Comparison of ENCODE assay signal across 8 mouse cellular contexts in the genomic region with DNA sequence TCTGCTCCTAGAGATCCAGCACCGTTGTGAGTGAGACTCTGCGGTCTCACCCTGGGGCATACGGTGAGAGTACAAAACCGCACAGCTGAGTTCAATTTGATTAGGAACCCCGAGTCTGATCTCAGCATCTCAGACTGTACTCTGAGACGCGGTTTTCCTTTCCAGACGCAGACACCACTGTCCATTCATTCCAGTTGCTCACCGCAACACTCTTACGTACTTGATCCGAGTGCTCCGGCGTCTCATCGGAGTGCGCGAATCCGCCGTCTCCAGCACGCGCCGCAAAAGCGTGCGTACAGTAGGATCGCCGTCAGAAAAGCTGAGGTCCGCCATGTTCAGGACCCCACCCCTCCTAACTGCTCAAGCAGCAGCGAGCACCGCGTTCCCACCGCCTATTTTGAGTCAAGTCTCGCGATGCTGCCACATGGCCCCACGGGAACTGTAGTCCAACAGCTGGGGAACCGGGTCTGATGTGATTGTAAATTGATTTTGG. TPM values are rescaled to one million over a fixed set of nuclear protein-coding genes. Genes with fewer than 3 reads are reported as not detected.
DNase-seq lines count a peak whose midpoint lies in the region; ATAC-seq and TF ChIP-seq lines count a peak whose summit lies in the region.

No protein-coding gene starts in this region.

- no peaks in the 10 kb centered on the region for H3K4me1 ChIP-seq in ES-Bruce4 (ENCODE audit: control insufficient read depth, insufficient read depth, low read length)
- H3K4me1 ChIP-seq in forebrain, embryonic 11.5 days (replicated peaks; ENCODE audit: control insufficient read depth, insufficient read depth, low read length): peaks cover 9% of the 10 kb centered on the region; the same call in 1 of the 2 replicates
- peaks cover 18% of the 10 kb centered on the region for H3K4me1 ChIP-seq in heart, embryonic 16.5 days (ENCODE audit: control insufficient read depth, insufficient read depth, low read length)
- H3K4me1 ChIP-seq in liver, embryonic 15.5 days (replicated peaks): peaks cover 47% of the 10 kb centered on the region
- H3K4me1 ChIP-seq in neural tube, embryonic 11.5 days (ENCODE audit: control insufficient read depth, insufficient read depth, low read length): peaks cover 13% of the 10 kb centered on the region
- H3K4me1 ChIP-seq in stomach, postnatal 0 days (replicated peaks; ENCODE audit: control insufficient read depth, insufficient read depth): peaks cover 4% of the 10 kb centered on the region; the same call in 1 of the 2 replicates

- H3K9ac ChIP-seq in ES-Bruce4 (ENCODE audit: low read depth, poor library complexity, severe bottlenecking): peak overlapping the region; percentile 71
- peak overlapping the region; percentile 83 for H3K9ac ChIP-seq in forebrain, embryonic 11.5 days (ENCODE audit: low read length)
- H3K9ac ChIP-seq in heart, embryonic 16.5 days (ENCODE audit: low read length): peak overlapping the region; percentile 79
- H3K9ac ChIP-seq in liver, embryonic 15.5 days: peak overlapping the region; percentile 74
- H3K9ac ChIP-seq in neural tube, embryonic 11.5 days (ENCODE audit: low read length): peak overlapping the region; percentile 80
- H3K9ac ChIP-seq in stomach, postnatal 0 days (ENCODE audit: low read length): peak overlapping the region; percentile 59

- H3K4me2 ChIP-seq in forebrain, embryonic 11.5 days (ENCODE audit: low read depth, low read length, severe bottlenecking): peak overlapping the region; percentile 74
- peak overlapping the region; percentile 79 for H3K4me2 ChIP-seq in heart, embryonic 16.5 days (ENCODE audit: low read depth, low read length)
- peak overlapping the region; percentile 77 for H3K4me2 ChIP-seq in liver, embryonic 15.5 days
- H3K4me2 ChIP-seq in neural tube, embryonic 11.5 days (ENCODE audit: low read depth): peak overlapping the region; percentile 60
- peak overlapping the region; percentile 67 for H3K4me2 ChIP-seq in stomach, postnatal 0 days (replicated peaks; ENCODE audit: low read depth)

- peak; percentile 89 for DNase-seq in c-Kit-positive CD71-positive TER-119-negative erythroid progenitor cells, embryonic 14.5 days (ENCODE audit: low read depth)
- DNase-seq in forebrain, embryonic 11.5 days (ENCODE audit: low spot score): peak; percentile 95
- peak; percentile 93 to 94 for DNase-seq in kidney, postnatal 25 days
- peak; percentile 94 for DNase-seq in neural tube, embryonic 11.5 days (ENCODE audit: low spot score)
- peak; percentile 88 for DNase-seq in stomach, postnatal 0 days (ENCODE audit: low spot score)

- H3K9me3 ChIP-seq in ES-Bruce4 (replicated peaks; ENCODE audit: control insufficient read depth, insufficient read depth, low read length, poor library complexity, severe bottlenecking): no peaks in the 10 kb centered on the region
- H3K9me3 ChIP-seq in forebrain, embryonic 11.5 days (ENCODE audit: control insufficient read depth, low read length): no peaks in the 10 kb centered on the region
- no peaks in the 10 kb centered on the region for H3K9me3 ChIP-seq in heart, embryonic 16.5 days (replicated peaks; ENCODE audit: control insufficient read depth, low read length)
- no peaks in the 10 kb centered on the region for H3K9me3 ChIP-seq in liver, embryonic 15.5 days (replicated peaks)
- no peaks in the 10 kb centered on the region for H3K9me3 ChIP-seq in neural tube, embryonic 11.5 days (ENCODE audit: control insufficient read depth, low read length)
- H3K9me3 ChIP-seq in stomach, postnatal 0 days (ENCODE audit: control insufficient read depth, low read length): no peaks in the 10 kb centered on the region

- H3K27ac ChIP-seq in ES-Bruce4 (ENCODE audit: insufficient read depth, low read length): peak overlapping the region; percentile 51
- peak overlapping the region; percentile 53; the same call in 1 of the 2 replicates for H3K27ac ChIP-seq in forebrain, embryonic 11.5 days (ENCODE audit: low read depth, low read length)
- H3K27ac ChIP-seq in heart, embryonic 16.5 days (ENCODE audit: low read length): peak overlapping the region; percentile 82
- peak overlapping the region; percentile 89 for H3K27ac ChIP-seq in liver, embryonic 15.5 days (replicated peaks)
- no peak overlapping the region for H3K27ac ChIP-seq in neural tube, embryonic 11.5 days (ENCODE audit: low read depth, low read length)
- peak overlapping the region; percentile 13; the same call in 1 of the 2 replicates for H3K27ac ChIP-seq in stomach, postnatal 0 days (replicated peaks)

- peak; percentile 83 for ATAC-seq in forebrain, embryonic 11.5 days (replicated peaks; ENCODE audit: low FRiP score)
- ATAC-seq in heart, embryonic 16.5 days (replicated peaks; ENCODE audit: extremely low read depth, insufficient read depth, low FRiP score): peak; percentile 60
- ATAC-seq in liver, embryonic 15.5 days (ENCODE audit: insufficient read depth): peak; percentile 62
- ATAC-seq in neural tube, embryonic 11.5 days (ENCODE audit: insufficient read depth, low FRiP score, low TSS enrichment): peak; percentile 61
- ATAC-seq in stomach, postnatal 0 days (ENCODE audit: low FRiP score, low TSS enrichment): peak; percentile 65; the same call in 1 of the 2 replicates

- H3K36me3 ChIP-seq in ES-Bruce4 (ENCODE audit: control insufficient read depth, insufficient read depth, low read length, poor library complexity, severe bottlenecking): peaks cover 32% of the 10 kb centered on the region
- peaks cover 8% of the 10 kb centered on the region for H3K36me3 ChIP-seq in forebrain, embryonic 11.5 days (ENCODE audit: control insufficient read depth, insufficient read depth, low read length)
- peaks cover 12% of the 10 kb centered on the region for H3K36me3 ChIP-seq in heart, embryonic 16.5 days (ENCODE audit: control insufficient read depth, insufficient read depth)
- peaks cover 31% of the 10 kb centered on the region for H3K36me3 ChIP-seq in liver, embryonic 15.5 days (replicated peaks)
- peaks cover 8% of the 10 kb centered on the region for H3K36me3 ChIP-seq in neural tube, embryonic 11.5 days (ENCODE audit: control insufficient read depth, insufficient read depth, low read length)
- H3K36me3 ChIP-seq in stomach, postnatal 0 days (ENCODE audit: control insufficient read depth, insufficient read depth, low read length): no peaks in the 10 kb centered on the region; the same call in 1 of the 2 replicates

- no peak for TF ChIP-seq CTCF in ES-Bruce4 (IDR thresholded peaks at IDR 0.05; ENCODE audit: low read depth, low read length)
- no peak for TF ChIP-seq CTCF in stomach, postnatal 0 days (IDR thresholded peaks at IDR 0.05; ENCODE audit: low read depth)

- WGBS in forebrain, embryonic 11.5 days: under 1% methylated on average over 34 of the region's 34 CpGs
- WGBS in heart, embryonic 16.5 days: under 1% methylated on average over 34 of the region's 34 CpGs
- WGBS in liver, embryonic 15.5 days (ENCODE audit: insufficient replicate concordance): under 1% methylated on average over 34 of the region's 34 CpGs
- WGBS in neural tube, embryonic 11.5 days: 0% methylated on average over 34 of the region's 34 CpGs
- WGBS in stomach, postnatal 0 days: under 1% methylated on average over 34 of the region's 34 CpGs

- peak; percentile 99 for TF ChIP-seq POLR2A in ES-Bruce4 (IDR thresholded peaks at IDR 0.05; ENCODE audit: insufficient read depth, low read length)

- H3K4me3 ChIP-seq in ES-Bruce4 (ENCODE audit: low read depth, low read length): peak overlapping the region; percentile 98
- H3K4me3 ChIP-seq in forebrain, embryonic 11.5 days (ENCODE audit: low read depth, low read length): peak overlapping the region; percentile 81
- peak overlapping the region; percentile 91 for H3K4me3 ChIP-seq in heart, embryonic 16.5 days (ENCODE audit: low read length)
- peak overlapping the region; percentile 80 for H3K4me3 ChIP-seq in liver, embryonic 15.5 days (replicated peaks)
- peak overlapping the region; percentile 84 for H3K4me3 ChIP-seq in neural tube, embryonic 11.5 days (ENCODE audit: low read depth, low read length)
- peak overlapping the region; percentile 55 for H3K4me3 ChIP-seq in stomach, postnatal 0 days (ENCODE audit: low read depth, low read length)

- TF ChIP-seq EP300 in ES-Bruce4 (IDR thresholded peaks at IDR 0.05; ENCODE audit: insufficient read depth, low read depth, low read length): peak; percentile 63; the same call in 1 of the 2 replicates
- peak; percentile 83 for TF ChIP-seq EP300 in stomach, postnatal 0 days (optimal IDR thresholded peaks at IDR 0.05)

- no peaks in the 10 kb centered on the region for H3K27me3 ChIP-seq in ES-Bruce4 (ENCODE audit: control insufficient read depth, insufficient read depth, low read length, poor library complexity, severe bottlenecking)
- no peaks in the 10 kb centered on the region for H3K27me3 ChIP-seq in forebrain, embryonic 11.5 days (ENCODE audit: control insufficient read depth, insufficient read depth, low read length)
- no peaks in the 10 kb centered on the region for H3K27me3 ChIP-seq in heart, embryonic 16.5 days (ENCODE audit: control insufficient read depth, insufficient read depth, low read length)
- H3K27me3 ChIP-seq in liver, embryonic 15.5 days: no peaks in the 10 kb centered on the region
- no peaks in the 10 kb centered on the region for H3K27me3 ChIP-seq in neural tube, embryonic 11.5 days (ENCODE audit: control insufficient read depth, insufficient read depth, low read length)
- H3K27me3 ChIP-seq in stomach, postnatal 0 days (ENCODE audit: control insufficient read depth, insufficient read depth, low read length): no peaks in the 10 kb centered on the region

RNA-seq across cellular contexts. Expression of gene Cenpt, which starts 1.4 kb away (rescaled TPM):
- polyA plus RNA-seq in ES-Bruce4 (2011; ENCODE audit: insufficient read depth, insufficient read length, low read depth, missing spikeins): 86.3 and 97.6 TPM in 2 replicates
- polyA plus RNA-seq in forebrain, embryonic 11.5 days (2014; fragmentation: Nextera tagmentation; extraction: Ambion mirVana): 59.7 and 62.0 TPM in 2 replicates
- 34.0 and 35.6 TPM in 2 replicates for polyA plus RNA-seq in heart, embryonic 16.5 days (2015; fragmentation: Nextera tagmentation; extraction: Ambion mirVana)
- 20.3 and 22.7 TPM in 2 replicates for polyA plus RNA-seq in liver, embryonic 15.5 days (2015; fragmentation: Nextera tagmentation; extraction: Ambion mirVana)
- polyA plus RNA-seq in neural tube, embryonic 11.5 days (2014; fragmentation: Nextera tagmentation; extraction: Ambion mirVana): 58.3 and 62.6 TPM in 2 replicates
- polyA plus RNA-seq in stomach, postnatal 0 days (2015; fragmentation: Nextera tagmentation; extraction: Ambion mirVana): 14.2 and 15.1 TPM in 2 replicates

RNA-seq across cellular contexts. Expression of gene Thap11, which starts 3.2 kb away (rescaled TPM):
- polyA plus RNA-seq in ES-Bruce4 (2011; ENCODE audit: insufficient read depth, insufficient read length, low read depth, missing spikeins): 29.6 and 31.0 TPM in 2 replicates
- polyA plus RNA-seq in forebrain, embryonic 11.5 days (2014; fragmentation: Nextera tagmentation; extraction: Ambion mirVana): 85.6 and 87.3 TPM in 2 replicates
- 49.0 and 50.9 TPM in 2 replicates for polyA plus RNA-seq in heart, embryonic 16.5 days (2015; fragmentation: Nextera tagmentation; extraction: Ambion mirVana)
- polyA plus RNA-seq in liver, embryonic 15.5 days (2015; fragmentation: Nextera tagmentation; extraction: Ambion mirVana): 31.5 and 32.2 TPM in 2 replicates
- polyA plus RNA-seq in neural tube, embryonic 11.5 days (2014; fragmentation: Nextera tagmentation; extraction: Ambion mirVana): 68.9 and 71.8 TPM in 2 replicates
- 36.8 and 37.8 TPM in 2 replicates for polyA plus RNA-seq in stomach, postnatal 0 days (2015; fragmentation: Nextera tagmentation; extraction: Ambion mirVana)

RNA-seq across cellular contexts. Expression of gene Nutf2, which starts 8.7 kb away (rescaled TPM):
- 29.9 and 30.2 TPM in 2 replicates for polyA plus RNA-seq in ES-Bruce4 (2011; ENCODE audit: insufficient read depth, insufficient read length, low read depth, missing spikeins)
- 355 and 371 TPM in 2 replicates for polyA plus RNA-seq in forebrain, embryonic 11.5 days (2014; fragmentation: Nextera tagmentation; extraction: Ambion mirVana)
- 132 and 194 TPM in 2 replicates for polyA plus RNA-seq in heart, embryonic 16.5 days (2015; fragmentation: Nextera tagmentation; extraction: Ambion mirVana)
- polyA plus RNA-seq in liver, embryonic 15.5 days (2015; fragmentation: Nextera tagmentation; extraction: Ambion mirVana): 85.2 and 94.1 TPM in 2 replicates
- 342 and 344 TPM in 2 replicates for polyA plus RNA-seq in neural tube, embryonic 11.5 days (2014; fragmentation: Nextera tagmentation; extraction: Ambion mirVana)
- polyA plus RNA-seq in stomach, postnatal 0 days (2015; fragmentation: Nextera tagmentation; extraction: Ambion mirVana): 83.5 and 103 TPM in 2 replicates

RNA-seq across cellular contexts. Expression of gene Tsnaxip1, which starts 24.2 kb away (rescaled TPM):
- 0.33 TPM in 1 of 2 replicates, not detected in the other for polyA plus RNA-seq in ES-Bruce4 (2011; ENCODE audit: insufficient read depth, insufficient read length, low read depth, missing spikeins)
- polyA plus RNA-seq in forebrain, embryonic 11.5 days (2014; fragmentation: Nextera tagmentation; extraction: Ambion mirVana): 0.21 and 0.23 TPM in 2 replicates
- polyA plus RNA-seq in heart, embryonic 16.5 days (2015; fragmentation: Nextera tagmentation; extraction: Ambion mirVana): 0.43 and 0.64 TPM in 2 replicates
- polyA plus RNA-seq in liver, embryonic 15.5 days (2015; fragmentation: Nextera tagmentation; extraction: Ambion mirVana): 0.07 and 0.22 TPM in 2 replicates
- polyA plus RNA-seq in neural tube, embryonic 11.5 days (2014; fragmentation: Nextera tagmentation; extraction: Ambion mirVana): 0.18 and 0.24 TPM in 2 replicates
- polyA plus RNA-seq in stomach, postnatal 0 days (2015; fragmentation: Nextera tagmentation; extraction: Ambion mirVana): not detected in 2 replicates

RNA-seq across cellular contexts. Expression of gene Ranbp10, which starts 24.5 kb away (rescaled TPM):
- polyA plus RNA-seq in ES-Bruce4 (2011; ENCODE audit: insufficient read depth, insufficient read length, low read depth, missing spikeins): 17.1 and 18.5 TPM in 2 replicates
- polyA plus RNA-seq in forebrain, embryonic 11.5 days (2014; fragmentation: Nextera tagmentation; extraction: Ambion mirVana): 15.8 and 16.1 TPM in 2 replicates
- 8.3 and 9.2 TPM in 2 replicates for polyA plus RNA-seq in heart, embryonic 16.5 days (2015; fragmentation: Nextera tagmentation; extraction: Ambion mirVana)
- polyA plus RNA-seq in liver, embryonic 15.5 days (2015; fragmentation: Nextera tagmentation; extraction: Ambion mirVana): 45.0 and 52.2 TPM in 2 replicates
- polyA plus RNA-seq in neural tube, embryonic 11.5 days (2014; fragmentation: Nextera tagmentation; extraction: Ambion mirVana): 12.3 and 13.5 TPM in 2 replicates
- polyA plus RNA-seq in stomach, postnatal 0 days (2015; fragmentation: Nextera tagmentation; extraction: Ambion mirVana): 7.1 TPM in 2 replicates
